Mouse (Mus musculus) kidney, adult 9 months (tissue): ENCODE data around the gene Fam3a.
"Not testable (repeated sequence)": the region's sequence is repeated elsewhere in the genome, so short reads cannot be mapped to it uniquely, and the experiment has no call there.

Source experiments
- DNase-seq: peaks from one replicate; pipeline ENCODE4 v3.0.0; 2022

Gene Fam3a

DNA sequence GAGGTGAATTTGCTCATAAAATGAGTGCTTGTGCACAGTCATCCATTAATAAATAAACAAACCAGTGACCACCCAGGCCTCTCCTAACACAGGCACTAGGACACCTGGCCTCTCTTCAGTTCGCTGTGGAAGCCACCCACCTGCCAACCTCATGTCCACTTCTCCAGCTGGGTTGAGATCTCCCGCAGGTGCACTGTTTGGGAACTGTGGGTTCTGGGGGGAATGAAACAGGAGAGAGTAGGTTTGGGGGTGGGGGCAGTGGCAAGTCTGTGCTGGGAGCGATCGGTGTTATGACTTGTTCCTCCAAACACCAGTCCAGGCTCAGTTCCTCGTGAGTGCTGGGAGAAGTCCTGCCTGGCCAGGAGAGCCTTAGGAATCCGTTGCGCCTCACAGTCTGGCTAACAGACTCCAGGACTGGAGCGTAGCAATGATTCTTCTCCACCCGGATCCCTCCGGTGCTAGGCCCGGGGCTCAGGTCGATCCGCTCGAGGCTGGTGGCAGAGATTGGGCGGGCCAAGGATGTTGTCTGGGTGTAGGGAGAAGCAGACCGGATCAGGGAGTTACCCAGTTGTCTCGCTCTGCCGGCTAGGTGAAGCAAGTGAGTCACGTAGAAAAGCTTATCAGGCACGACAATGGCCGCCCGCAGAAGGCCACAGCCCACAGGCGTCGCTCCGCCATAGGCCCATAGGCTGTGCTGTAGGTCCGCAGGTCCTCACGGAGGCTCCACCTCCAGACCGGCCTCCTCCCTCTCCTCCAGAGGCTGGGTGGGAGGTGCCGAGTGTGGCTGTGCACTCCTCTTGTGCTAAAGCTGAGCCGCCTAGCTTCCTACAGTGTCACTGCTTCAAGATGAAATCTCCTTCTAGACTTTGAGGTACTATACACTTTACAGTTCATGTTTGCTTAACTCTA is at the start of gene Fam3a, which contains the start of gene Ikbkg:
TSS of gene Fam3a (minus strand) at position 738 of the 909 bp plus-strand sequence.
TSS of gene Ikbkg (plus strand) at position 756 of the 909 bp plus-strand sequence.
- peak; percentile 84 for DNase-seq

GRCm38 (mm10) chrX:74429290-74429821 is 36.3 kb upstream of the Fam3a start:
- DNase-seq, result peak; percentile 83

DNA sequence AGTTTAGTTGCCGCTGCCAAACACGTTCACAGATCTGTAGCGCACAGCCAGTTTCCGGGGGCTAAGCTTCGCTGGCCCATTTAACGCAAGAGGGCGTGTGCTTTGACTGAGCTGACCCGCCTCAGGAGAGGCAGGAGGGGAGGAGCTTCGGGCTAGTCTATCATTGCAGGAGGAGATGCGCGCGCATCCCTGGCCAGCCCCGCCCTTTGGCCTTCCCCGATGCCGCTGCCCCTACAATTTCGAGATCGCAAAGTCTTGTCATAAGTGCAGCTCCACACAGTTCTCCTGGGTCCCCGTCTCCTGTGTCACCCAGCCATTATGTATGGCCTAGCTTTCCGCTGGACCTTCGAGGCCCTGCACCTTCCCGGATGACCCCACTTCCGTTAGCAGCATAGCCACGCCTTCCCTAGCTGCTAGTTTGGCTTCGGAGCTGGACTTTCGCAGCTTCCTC is 35.8 kb upstream of the Fam3a start, which contains the start of gene G6pdx:
TSS of gene G6pdx (minus strand) at position 369 of the 451 bp plus-strand sequence.
- peak; percentile 92 for DNase-seq

DNA sequence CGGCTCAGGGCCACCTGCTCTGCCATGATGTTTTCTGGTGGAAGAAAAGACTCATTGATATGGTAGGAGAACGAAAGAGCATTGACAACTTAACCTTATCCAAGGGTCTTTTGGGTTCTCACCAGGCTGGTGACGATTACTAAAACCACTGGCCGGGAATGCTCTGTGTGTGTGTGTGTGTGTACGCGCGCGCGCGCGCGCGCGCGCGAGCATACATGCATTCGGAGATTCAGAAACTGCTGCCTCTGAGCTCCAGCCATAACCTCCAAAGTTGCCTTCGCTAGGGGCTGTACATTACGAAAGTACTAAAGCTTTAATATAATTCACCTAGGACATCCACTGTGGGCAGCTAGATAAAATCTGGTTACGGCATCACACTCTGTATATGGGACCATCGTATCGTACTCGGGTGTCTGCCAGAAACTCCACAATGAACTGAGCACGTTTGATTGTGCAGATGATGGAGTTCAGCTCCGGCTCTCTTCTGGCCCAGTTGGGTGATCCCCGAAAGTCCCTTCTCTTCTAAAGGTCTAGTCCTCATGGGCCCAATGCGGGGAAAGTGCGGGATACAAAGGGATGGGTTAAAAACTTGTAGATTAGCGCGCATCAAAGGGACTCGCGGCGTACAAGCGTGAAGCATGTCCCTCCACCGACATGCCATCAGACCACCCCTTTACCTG is 35.2 kb upstream of the Fam3a start:
- DNase-seq, result no peak

DNA sequence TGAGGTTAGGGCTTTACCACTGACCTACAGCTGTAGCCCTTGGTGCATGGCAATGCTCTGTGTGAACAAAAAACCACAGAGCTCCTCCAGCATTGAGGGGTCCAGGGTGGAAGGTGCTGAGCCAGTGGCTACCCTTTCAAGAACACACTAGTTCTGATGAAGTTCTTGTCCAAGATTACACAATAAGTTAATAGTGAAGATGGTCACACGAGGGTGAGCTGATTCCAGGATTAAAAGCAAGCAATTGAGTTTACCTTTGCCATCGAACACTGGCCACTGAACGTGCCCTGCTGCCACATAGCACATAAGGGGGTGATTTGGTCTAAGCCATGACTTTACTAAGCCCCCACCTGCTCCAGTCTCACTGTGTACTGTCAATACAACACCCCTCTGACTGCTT is 34.0 kb upstream of the Fam3a start:
- DNase-seq, result no peak

DNA sequence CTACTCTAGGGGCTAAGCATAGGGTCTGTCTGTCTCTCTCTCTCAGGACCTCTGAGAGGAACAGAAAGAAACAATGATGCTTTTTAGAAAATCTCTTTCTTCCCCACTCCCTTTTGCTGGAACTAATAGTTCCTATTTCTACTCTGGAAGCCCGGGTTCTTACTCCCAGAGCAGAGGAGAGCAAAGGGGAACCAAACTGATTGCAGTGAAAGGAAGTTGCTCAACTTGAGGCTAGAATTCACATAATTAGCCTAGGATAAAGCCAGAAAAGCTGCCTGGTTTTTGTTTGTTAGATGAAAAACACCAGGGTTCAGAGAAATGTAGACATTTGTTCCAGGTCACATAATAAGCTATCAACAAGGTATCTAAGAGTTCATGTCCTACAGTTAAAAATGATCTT is 33.2 kb upstream of the Fam3a start:
- DNase-seq, result no peak

DNA sequence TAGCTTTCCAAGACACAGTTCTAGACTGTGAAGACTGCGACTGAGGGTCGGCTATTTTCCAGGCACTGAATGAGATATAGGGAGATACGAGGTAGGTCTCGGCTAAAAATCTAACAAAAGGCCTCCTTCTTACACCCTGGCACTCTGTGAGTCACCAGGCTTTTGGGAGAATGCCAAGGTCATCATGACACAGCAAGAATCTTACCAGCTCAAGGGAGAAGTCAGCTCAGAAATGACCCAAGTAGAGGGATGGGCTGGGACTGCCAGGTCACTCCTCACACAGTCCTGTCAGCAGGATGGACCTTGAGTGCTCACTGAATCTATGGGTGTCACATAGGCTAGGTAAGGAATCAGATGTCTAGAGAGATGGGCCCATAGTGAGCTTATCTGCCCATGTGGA is 32.1 kb upstream of the Fam3a start:
- peak; percentile 46 for DNase-seq

GRCm38 (mm10) chrX:74424443-74424842 is 31.4 kb upstream of the Fam3a start:
- DNase-seq, result no peak

DNA sequence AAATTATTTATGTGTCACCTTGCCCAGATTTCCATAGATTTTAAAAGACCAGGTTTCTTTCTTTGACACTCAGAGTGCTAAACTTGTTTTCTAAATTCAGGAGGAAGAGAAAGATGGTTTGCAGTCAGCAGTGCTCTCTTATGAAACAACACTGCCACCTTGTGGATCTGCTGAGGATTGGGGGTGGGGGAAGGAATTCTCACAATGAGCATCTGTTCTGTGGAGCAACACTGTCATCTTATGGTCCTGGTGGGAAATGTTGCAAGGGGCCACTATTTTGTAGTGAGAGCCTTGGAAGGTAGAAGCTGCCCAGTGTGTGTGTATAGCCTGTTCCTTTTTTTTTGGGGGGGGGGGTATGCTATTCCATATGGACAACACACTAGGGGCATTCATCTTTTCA is 20.3 kb upstream of the Fam3a start:
- DNase-seq, result peak; percentile 80

GRCm38 (mm10) chrX:74408340-74408739 is 15.3 kb upstream of the Fam3a start:
- DNase-seq, result no peak

- DNase-seq, result no peak
Measured at GRCm38 (mm10) chrX:74400136-74400535, 7.1 kb upstream of the Fam3a start.

DNA sequence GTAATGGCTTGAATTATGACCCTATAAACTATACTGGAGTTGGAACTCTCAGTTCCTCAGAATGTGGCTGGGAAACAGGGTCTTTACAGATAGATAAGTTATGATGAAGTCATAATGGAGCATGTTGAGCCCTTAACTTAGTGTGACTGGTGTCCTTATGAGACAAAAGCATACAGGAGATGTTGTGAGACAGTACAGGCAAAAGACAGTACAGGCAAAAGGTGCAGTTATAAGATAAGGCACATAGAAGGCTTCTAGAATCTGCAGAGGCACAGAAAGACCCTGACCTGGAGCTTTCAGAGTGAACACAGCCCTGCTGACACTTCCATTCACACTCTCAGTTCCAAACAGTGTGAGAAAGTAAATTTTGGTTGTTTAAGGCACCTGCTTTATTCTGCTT is 4.9 kb downstream of the Fam3a start:
- no peak for DNase-seq

- no peak for DNase-seq
Measured at GRCm38 (mm10) chrX:74384451-74384850, 8.6 kb downstream of the Fam3a start.

- DNase-seq, result peak; percentile 92
Measured at GRCm38 (mm10) chrX:74372888-74373549, 20.1 kb downstream of the Fam3a start, which contains the start of the genes Ubl4a and Slc10a3. Ubl4a (minus strand) TSS chrX:74373218. Slc10a3 (minus strand) TSS chrX:74373349.

DNA sequence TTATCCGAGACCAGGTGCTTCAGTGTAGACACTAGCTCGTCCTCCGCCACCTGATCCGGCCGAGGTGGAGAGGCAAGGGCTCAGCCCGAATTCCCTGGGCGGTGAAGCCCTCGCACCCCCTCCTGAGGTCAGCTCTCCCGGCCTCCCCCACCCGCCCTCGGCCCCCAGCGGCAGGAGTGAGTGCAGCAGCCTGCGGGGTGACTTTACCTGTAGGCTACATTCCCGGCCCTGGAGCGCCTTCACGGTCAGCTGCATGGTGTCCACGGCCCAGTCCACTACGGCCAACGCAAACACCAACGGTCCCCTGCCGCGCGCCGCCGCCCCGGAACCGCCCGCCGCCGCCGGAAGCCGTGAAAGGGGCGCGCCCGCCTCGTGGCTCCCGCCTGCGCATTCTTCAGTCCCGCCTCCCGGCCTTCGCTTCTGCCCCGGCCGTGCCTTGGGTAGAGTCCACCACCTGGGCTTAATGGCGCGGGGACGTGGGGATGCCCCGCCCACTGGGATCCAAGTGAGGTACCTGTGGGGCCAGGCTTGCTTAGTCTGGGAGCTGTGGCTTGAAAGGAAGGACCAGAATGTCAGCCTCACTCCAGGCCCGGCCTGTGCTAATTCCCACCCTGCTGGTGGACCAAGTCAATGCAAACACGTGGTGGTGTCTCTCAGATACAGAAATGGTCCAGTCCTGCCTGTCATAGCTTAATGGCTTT is 24.7 kb downstream of the Fam3a start:
- DNase-seq, result peak; percentile 84

GRCm38 (mm10) chrX:74367512-74367911 is 25.6 kb downstream of the Fam3a start:
- DNase-seq, result no peak

- DNase-seq, result peak; percentile 40
Measured at GRCm38 (mm10) chrX:74359171-74359570, 33.9 kb downstream of the Fam3a start.

DNA sequence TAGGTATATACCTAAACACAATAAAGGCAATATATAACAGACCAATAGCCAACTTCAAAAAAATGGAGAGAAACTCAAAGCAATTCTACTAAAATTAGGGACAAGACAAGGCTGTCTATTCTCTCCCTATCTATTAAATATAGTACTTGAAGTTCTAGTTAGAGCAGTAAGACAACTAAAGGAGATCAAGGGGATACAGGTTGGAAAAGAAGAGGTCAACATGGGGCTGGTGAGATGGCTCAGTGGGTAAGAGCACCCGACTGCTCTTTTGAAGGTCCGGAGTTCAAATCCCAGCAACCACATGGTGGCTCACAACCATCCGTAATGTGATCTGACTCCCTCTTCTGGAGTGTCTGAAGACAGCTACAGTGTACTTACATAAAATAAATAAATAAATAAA is 36.0 kb downstream of the Fam3a start:
- DNase-seq, result not testable (repeated sequence)

DNA sequence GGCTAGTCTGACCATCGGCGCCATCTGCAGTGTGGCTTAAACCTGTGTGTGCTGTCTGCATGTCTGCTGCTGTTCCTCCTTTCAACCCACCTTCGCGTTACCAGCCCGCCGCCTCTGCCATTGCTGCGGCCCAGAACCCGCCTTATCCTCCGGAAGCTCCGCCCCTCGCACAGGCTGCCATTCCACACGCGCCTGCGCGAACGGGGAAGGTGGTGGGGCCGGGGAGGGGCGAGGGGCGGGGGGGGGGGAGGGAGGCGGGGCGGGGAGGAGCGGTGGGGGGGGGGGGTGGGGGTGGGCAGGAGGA is 39.7 kb downstream of the Fam3a start, which contains the start of gene Lage3:
TSS of gene Lage3 (minus strand) at position 152 of the 304 bp plus-strand sequence.
- peak; percentile 81 for DNase-seq

DNA sequence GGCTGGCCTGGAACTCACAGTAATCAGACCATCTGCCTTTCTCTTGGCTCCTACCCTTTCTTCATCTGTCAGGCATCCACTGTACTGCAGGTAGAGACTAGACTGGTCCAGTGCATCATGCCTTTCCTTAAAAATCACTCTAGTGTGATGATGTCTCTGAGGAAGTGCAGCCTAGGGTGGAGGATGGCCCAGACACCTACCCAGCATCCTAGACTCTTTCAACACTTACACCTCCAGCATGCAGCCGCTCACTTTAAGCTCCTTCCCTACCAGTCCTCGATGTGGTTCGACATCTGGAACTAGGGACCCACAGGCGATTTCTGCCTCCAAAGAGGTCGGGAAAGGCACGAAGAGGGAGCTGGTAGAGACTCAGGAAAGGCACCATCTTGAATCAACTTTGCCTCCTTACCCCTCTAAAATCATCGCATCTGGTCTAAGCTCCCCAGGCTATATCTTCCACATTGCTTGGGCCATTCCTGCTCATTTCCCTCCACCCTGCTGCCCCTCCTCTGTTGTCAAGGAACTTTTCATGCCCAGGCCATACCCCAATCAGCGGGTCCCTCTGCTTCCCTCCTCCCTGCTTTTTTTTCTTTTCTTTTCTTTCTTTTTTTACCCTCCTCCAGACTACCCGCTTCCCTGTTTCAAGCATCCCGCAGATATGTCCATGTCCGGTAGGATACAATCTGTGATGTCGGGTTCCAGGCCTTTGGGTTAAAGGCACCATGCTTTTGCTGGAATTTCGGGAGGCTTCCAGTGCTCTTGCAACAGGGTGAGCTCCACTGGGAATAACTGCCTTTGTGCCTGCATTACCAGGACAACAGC is 40.2 kb downstream of the Fam3a start:
- DNase-seq, result no peak
